Mouse (Mus musculus) C2C12 (cell line): Measurements from ENCODE around the gene Spindoc.
"Not testable (repeated sequence)": the region's sequence is repeated elsewhere in the genome, so short reads cannot be mapped to it uniquely, and the experiment has no call there.

Experiments
- CEBPB ChIP-seq: IDR thresholded peaks from one replicate; pipeline ENCODE4 v1.6.1; 2011; ENCODE audit warnings: low read depth, mild to moderate bottlenecking, control low read depth, moderate library complexity
- CTCF ChIP-seq: IDR thresholded peaks from one replicate; pipeline ENCODE4 v1.5.1; 2011; ENCODE audit not compliant: control insufficient read depth, insufficient read depth, insufficient read length
- FOSL1 ChIP-seq: IDR thresholded peaks from one replicate; pipeline ENCODE4 v1.8.0; 2011; ENCODE audit warnings: mild to moderate bottlenecking, low read length; ENCODE audit not compliant: poor library complexity, insufficient read depth, severe bottlenecking
- MAX ChIP-seq: IDR thresholded peaks from one replicate; pipeline ENCODE4 v1.6.1; 2011; ENCODE audit warnings: mild to moderate bottlenecking, control low read depth
- MYOD1 ChIP-seq: IDR thresholded peaks from one replicate; pipeline ENCODE4 v1.6.1; 2011; ENCODE audit warnings: low read depth; ENCODE audit not compliant: control insufficient read depth, insufficient read length
- MYOG ChIP-seq: IDR thresholded peaks from one replicate; pipeline ENCODE4 v1.6.1; 2011; ENCODE audit not compliant: control insufficient read depth, insufficient read length; ENCODE audit errors: extremely low read depth
- USF1 ChIP-seq: IDR thresholded peaks from one replicate; pipeline ENCODE4 v1.6.1; 2011; ENCODE audit warnings: low read depth, mild to moderate bottlenecking, control low read depth, moderate library complexity

- TF ChIP-seq CTCF, MYOD1, CEBPB, USF1, FOSL1, MAX, MYOG: not testable (repeated sequence)
These were observed 14.4 kb upstream of the Spindoc start for GRCm38 (mm10) chr19:7396867-7397826.
